Mouse (Mus musculus): ENCODE results near the gene Irf2bp2. TPM values are rescaled to one million over a fixed set of nuclear protein-coding genes. Genes with fewer than 3 reads are reported as not detected.
A peak's percentile ranks its signal among the peaks of the same experiment; 100 is the strongest.

The Irf2bp2 gene
- polyA plus RNA-seq, 1 experiment from 2014 or later = 9.6 TPM

DNA sequence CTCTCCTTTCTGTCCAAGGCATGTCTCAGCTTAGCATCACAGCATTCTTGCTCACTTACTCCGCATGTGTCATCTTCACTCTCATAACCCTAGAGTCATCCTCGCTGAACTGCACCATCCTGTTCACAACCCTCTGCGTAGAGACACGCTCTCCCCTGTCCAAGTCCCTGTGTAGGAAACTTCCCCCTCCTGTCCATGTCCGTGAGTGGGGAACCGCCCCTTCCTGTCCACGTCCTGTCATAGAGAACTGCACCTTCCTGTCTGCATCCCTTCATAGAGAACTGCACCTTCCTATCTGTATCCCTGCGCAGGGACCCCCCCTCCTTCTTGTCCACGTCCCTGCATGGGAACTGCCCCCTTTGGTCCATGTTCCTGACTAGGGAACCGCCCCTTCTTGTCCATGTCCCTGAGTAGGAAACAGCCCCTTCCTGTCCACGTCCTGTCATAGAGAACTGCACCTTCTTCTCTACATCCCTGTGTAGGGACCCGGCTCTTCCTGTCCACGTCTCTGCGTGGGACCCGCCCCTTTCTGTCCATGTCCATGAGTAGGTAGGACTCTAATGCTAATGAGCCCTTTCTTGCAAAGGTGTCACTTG is 22.6 kb downstream of the Irf2bp2 start:
- 87% methylated on average over 15 of the region's 15 CpGs for WGBS
- Histone ChIP-seq H3K27me3 (no peaks in the 10 kb centered on the region), H3K9me3 (replicated peaks) (no peaks in the 10 kb centered on the region), H3K36me3 (no peaks in the 10 kb centered on the region), H3K9ac (no peak overlapping the region), H3K4me2 (replicated peaks) (no peak overlapping the region), H3K4me1 (peaks cover 32% of the 10 kb centered on the region), H3K27ac (no peak overlapping the region), H3K4me3 (no peak overlapping the region)
- ATAC-seq (ENCODE audit: low FRiP score) = no peak

DNA sequence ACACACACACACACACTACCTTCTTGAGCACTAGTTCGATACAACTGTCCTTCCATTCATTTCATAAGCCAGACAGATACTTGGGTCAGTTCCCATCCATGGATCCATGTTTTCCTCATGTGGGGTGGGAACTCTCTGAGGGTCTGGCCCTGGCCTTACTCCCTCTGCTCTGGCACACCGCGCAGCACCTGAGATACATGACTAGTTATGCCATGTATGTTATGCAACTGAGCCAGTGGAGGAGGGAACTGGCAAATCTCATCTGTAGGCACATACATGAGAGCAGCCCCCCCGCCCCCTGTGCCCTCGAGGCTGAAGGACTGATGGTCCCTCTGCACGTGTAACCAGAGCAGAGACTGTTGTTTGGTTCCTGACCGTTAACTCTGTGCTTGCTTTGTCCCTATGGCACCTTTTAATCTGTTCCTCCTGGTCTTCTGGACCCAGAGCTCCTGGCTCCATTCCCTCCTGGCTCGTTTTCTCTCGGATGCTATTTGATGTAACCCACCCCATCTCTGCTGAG is 23.2 kb downstream of the Irf2bp2 start:
- Histone ChIP-seq H3K4me3 (no peak overlapping the region), H3K4me1 (peaks cover 38% of the 10 kb centered on the region), H3K36me3 (no peaks in the 10 kb centered on the region), H3K27me3 (no peaks in the 10 kb centered on the region), H3K4me2 (replicated peaks) (no peak overlapping the region), H3K9ac (no peak overlapping the region), H3K9me3 (replicated peaks) (no peaks in the 10 kb centered on the region), H3K27ac (no peak overlapping the region)
- no peak for ATAC-seq (ENCODE audit: low FRiP score)
- 72% methylated on average over 9 of the region's 9 CpGs for WGBS

DNA sequence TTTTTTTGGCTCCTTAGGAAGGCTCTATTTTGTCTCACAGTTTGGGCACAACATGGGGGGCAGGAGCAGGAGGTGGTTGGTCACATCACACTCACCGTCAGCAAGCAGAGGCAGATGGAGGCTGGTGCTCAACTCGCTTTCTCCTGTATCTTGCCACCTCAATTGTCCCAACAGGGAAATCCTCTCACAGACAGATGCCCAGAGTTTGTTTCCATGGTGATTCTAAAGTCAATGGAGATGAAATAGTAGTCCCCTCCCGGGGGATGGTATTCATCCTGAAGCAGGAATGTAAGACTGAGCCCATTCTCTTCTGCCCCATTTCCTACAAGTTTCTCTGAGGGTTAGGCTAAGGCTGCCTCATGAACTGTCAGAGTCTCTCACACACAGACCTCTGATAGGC is 23.7 kb downstream of the Irf2bp2 start:
- Histone ChIP-seq H3K9me3 (replicated peaks) (no peaks in the 10 kb centered on the region), H3K27ac (no peak overlapping the region), H3K4me1 (peaks cover 42% of the 10 kb centered on the region), H3K36me3 (no peaks in the 10 kb centered on the region), H3K27me3 (no peaks in the 10 kb centered on the region), H3K4me3 (no peak overlapping the region), H3K4me2 (replicated peaks) (no peak overlapping the region), H3K9ac (no peak overlapping the region)
- 0 out of 2 replicates have a peak, but pooled peaks have one; percentile 21 for ATAC-seq (ENCODE audit: low FRiP score)
- 28% methylated on average over 3 of the region's 3 CpGs for WGBS

DNA sequence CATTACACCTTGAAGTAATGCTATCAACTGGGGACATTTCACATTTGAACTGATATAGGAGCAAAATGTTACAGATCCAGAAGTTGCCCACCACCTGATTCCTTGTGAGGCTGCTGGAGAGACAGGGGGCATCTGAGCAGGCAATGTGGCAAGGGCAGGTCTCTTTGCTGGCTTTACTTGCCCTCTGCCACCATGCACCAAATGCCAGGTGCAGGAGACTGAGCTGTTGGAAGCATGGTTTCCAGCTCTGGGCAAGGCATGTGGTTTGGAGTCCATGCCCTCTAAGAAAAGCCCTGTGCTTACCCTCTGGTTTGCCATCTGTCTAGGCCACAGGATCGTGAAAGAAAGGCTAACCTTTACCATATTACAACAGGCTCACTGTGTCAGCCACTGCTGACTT is 24.1 kb downstream of the Irf2bp2 start:
- no peaks in the 10 kb centered on the region for H3K36me3 ChIP-seq
- 46% methylated on average over 1 of the region's 1 CpGs for WGBS
- no peak overlapping the region for H3K27ac ChIP-seq
- H3K9me3 ChIP-seq (replicated peaks) = no peaks in the 10 kb centered on the region
- peaks cover 42% of the 10 kb centered on the region for H3K4me1 ChIP-seq
- no peak overlapping the region for H3K9ac ChIP-seq
- H3K4me2 ChIP-seq (replicated peaks) = no peak overlapping the region
- H3K4me3 ChIP-seq = no peak overlapping the region
- ATAC-seq (ENCODE audit: low FRiP score) = no peak
- H3K27me3 ChIP-seq = no peaks in the 10 kb centered on the region

DNA sequence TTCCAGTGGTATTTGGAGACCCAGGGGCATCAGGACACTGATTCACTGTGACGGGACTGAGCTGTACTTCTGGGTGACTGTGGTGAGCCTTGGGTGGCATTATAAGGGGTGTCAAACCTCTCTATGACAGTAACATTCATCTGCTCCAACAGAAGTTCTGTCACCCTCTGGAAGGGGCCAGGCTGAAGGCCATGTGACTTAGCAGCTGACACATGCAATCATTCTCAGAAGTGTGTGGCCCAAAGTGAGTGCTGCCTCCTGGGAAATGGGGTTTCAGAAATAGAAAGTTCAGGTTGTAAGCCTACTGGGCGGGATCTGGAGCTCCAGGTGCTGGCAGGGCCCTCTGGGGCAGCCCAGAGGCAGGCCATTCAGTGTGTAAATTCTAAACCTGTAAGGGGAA is 26.1 kb downstream of the Irf2bp2 start:
- Histone ChIP-seq H3K9ac (no peak overlapping the region), H3K9me3 (replicated peaks) (no peaks in the 10 kb centered on the region), H3K4me3 (no peak overlapping the region), H3K36me3 (no peaks in the 10 kb centered on the region), H3K4me2 (replicated peaks) (no peak overlapping the region), H3K4me1 (peaks cover 42% of the 10 kb centered on the region), H3K27ac (peak overlapping the region; percentile 82; the same call in 1 of the 2 replicates), H3K27me3 (no peaks in the 10 kb centered on the region)
- no peak for ATAC-seq (ENCODE audit: low FRiP score)
- WGBS = 64% methylated on average over 2 of the region's 2 CpGs

DNA sequence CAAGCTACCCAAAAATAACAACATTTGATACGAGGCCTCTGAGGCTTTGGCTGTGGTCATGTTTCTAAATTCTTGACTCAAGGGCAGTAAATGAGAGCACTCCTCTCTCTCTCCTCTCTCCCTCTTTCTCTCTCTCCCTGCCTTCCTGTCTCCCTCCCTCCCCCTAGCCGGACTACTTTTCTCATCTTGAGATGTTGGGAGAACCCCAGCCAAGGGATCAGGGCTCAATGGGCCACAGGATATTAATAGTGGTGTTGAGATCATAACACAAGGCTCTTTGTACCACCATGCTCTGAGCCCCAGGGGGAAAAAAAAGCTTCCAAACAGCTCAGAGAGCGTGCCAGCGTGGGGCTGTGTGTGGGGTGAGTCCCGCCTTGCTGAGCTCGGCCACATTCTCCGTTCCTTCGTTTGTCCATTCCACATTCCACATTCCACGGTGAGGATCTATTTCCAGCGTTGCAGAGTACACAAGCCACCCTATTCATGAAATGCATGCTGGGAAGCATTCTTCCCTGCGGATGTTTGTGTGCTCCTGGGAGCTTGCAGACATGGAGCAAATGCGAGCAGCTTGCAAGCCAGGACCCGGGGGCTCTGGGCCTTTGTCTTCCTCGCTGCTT is 27.2 kb downstream of the Irf2bp2 start:
- Histone ChIP-seq H3K27ac (peak overlapping the region; percentile 82), H3K9me3 (replicated peaks) (no peaks in the 10 kb centered on the region), H3K9ac (peak overlapping the region; percentile 35; the same call in 1 of the 2 replicates), H3K4me3 (no peak overlapping the region), H3K4me1 (peaks cover 42% of the 10 kb centered on the region), H3K36me3 (no peaks in the 10 kb centered on the region), H3K4me2 (replicated peaks) (peak overlapping the region; percentile 19), H3K27me3 (no peaks in the 10 kb centered on the region)
- 8% methylated on average over 14 of the region's 14 CpGs for WGBS
- ATAC-seq (ENCODE audit: low FRiP score) = peak; percentile 59

DNA sequence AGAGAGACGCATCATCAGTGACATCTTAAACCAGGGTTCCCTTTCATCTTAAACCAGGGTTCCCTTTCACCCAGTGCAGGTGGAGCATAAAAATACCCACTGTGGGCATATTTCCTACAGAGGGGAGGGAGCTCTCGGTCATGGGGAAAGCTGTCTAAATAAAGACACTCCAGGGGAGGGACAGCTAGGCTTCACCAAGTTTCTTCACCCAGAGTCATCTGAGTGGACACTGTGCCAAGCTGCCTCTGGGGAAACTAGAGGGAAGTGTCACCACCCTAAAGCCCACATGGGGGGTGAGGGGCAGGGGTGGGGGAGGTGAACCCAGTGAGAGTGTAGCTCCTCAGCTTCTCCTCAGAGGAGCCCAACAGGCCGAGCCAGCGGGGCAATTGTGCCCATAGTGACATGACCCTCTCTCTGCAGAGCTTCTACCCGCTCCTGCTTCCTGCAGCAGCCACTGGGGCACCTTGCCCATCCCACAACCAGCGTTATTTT is 27.8 kb downstream of the Irf2bp2 start:
- WGBS = 59% methylated on average over 6 of the region's 6 CpGs
- Histone ChIP-seq H3K9me3 (replicated peaks) (no peaks in the 10 kb centered on the region), H3K27ac (peak overlapping the region; percentile 82), H3K4me1 (peaks cover 42% of the 10 kb centered on the region), H3K27me3 (no peaks in the 10 kb centered on the region), H3K4me2 (replicated peaks) (peak overlapping the region; percentile 19; the same call in 1 of the 2 replicates), H3K9ac (no peak overlapping the region), H3K4me3 (no peak overlapping the region), H3K36me3 (no peaks in the 10 kb centered on the region)
- no peak for ATAC-seq (ENCODE audit: low FRiP score)

DNA sequence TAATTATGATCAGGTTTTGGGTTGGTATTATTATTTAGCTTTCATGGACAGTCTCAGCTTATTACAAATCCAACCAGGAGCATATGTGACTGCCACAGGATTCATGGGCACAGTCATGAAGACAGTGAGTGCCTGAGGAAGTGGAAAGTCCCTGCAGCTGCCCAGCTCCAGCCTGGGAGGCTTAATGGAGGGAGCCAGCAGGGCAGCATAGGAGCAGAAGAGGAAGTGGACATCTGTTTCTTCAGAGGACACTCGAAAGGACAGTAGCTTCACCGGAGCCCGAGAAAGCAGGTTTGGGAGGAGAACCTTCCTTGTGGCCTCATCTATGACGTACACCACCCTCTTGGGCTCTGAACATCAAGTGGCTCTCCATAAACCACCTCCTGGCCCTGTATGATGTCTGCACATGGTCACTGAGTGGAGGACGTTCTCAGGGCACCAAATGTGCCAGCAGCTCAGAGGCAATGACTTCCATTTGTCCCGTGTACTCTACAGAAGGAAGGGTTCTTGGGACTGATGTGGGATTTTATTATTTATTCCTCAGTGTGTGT is 28.5 kb downstream of the Irf2bp2 start:
- Histone ChIP-seq H3K27me3 (no peaks in the 10 kb centered on the region), H3K9ac (no peak overlapping the region), H3K4me2 (replicated peaks) (no peak overlapping the region), H3K27ac (no peak overlapping the region), H3K36me3 (no peaks in the 10 kb centered on the region), H3K4me3 (no peak overlapping the region), H3K4me1 (peaks cover 36% of the 10 kb centered on the region), H3K9me3 (replicated peaks) (no peaks in the 10 kb centered on the region)
- 82% methylated on average over 6 of the region's 6 CpGs for WGBS
- no peak for ATAC-seq (ENCODE audit: low FRiP score)

DNA sequence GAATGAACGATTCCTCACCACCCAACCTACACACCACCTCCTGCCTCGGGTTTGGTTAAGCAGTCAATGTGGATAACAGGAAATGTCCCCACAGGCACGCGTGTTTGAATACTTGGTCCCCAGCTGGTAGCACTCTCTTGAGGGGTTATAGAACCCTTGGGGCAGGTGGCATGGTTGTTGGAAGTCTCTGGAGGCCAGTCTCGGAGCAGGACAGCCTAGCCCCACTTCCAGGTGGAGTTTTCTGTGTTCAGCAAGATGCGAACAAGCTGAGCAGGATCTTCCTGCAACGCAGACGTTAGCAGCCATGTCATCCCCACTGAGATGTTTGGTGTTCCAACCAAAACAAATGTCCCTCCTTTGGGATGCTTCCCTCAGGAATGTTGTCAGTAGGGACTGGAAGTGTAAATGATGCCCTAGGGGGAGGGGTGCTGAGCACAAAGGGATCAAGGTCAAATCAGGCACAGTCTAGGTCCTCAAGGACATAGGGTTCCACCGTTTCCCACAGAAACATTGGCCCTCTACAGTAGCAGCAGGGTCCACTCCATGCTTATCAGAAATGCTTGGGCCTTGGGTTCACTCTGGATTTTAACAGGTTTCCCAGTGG is 29.1 kb downstream of the Irf2bp2 start:
- no peak for ATAC-seq (ENCODE audit: low FRiP score)
- peaks cover 30% of the 10 kb centered on the region for H3K4me1 ChIP-seq
- H3K36me3 ChIP-seq = no peaks in the 10 kb centered on the region
- H3K9me3 ChIP-seq (replicated peaks) = no peaks in the 10 kb centered on the region
- H3K9ac ChIP-seq = no peak overlapping the region
- no peak overlapping the region for H3K4me3 ChIP-seq
- no peaks in the 10 kb centered on the region for H3K27me3 ChIP-seq
- 75% methylated on average over 9 of the region's 9 CpGs for WGBS
- H3K27ac ChIP-seq = no peak overlapping the region
- no peak overlapping the region for H3K4me2 ChIP-seq (replicated peaks)

DNA sequence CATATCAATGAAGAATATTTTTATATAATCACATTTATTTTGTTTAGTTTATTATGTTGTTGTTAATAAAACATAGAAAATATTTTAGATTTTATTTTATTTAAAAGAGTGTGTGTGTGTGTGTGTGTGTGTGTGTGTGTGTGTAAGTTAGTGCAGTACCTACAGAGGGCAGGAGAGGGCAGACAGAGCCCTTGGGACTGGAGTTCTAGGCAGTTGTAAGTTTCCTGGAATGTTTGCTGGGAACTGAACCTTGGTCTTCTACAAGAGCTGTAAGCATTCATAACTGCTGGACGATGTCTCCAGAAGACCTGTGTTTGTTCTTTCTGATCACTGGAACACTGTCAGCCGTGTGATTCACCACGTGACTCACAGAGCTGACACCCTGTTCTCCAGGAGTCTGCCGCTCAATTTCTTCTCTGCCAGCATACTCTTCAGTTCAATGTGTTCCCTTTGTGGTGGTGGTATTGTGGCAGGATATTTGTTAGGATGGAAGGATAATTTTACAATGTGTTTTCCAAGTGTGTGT is 32.4 kb downstream of the Irf2bp2 start:
- Histone ChIP-seq H3K4me1 (peaks cover 18% of the 10 kb centered on the region), H3K9ac (no peak overlapping the region), H3K27me3 (no peaks in the 10 kb centered on the region), H3K4me2 (replicated peaks) (no peak overlapping the region), H3K4me3 (no peak overlapping the region), H3K27ac (no peak overlapping the region), H3K9me3 (replicated peaks) (no peaks in the 10 kb centered on the region), H3K36me3 (no peaks in the 10 kb centered on the region)
- 96% methylated on average over 4 of the region's 4 CpGs for WGBS
- ATAC-seq (ENCODE audit: low FRiP score) = no peak

DNA sequence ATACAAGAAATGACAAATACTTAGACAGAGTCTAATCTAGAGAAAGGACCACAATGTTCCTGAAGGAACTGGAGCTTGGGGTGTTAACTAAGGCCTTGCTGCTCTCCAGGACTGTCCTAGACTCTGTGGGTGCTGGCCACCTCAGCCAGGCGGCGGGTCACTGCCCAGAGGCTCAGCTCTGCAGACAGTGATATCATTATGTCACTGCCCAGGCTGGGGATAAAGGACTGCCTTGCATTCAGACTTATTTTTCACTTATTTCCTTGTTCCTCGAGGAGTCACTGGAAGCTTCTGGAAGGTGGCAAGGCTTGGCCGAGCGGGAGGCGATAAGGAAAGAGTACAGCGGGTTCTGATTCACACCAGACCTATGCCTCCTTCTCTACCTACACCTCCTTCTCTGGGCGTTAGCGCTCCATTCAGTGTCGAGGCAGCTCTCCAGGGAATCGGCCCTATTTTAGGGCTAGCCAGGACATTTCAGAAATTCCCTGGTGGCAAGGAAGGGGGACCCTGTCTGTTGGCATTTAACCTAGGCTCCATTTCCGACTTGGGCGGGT is 35.3 kb downstream of the Irf2bp2 start:
- H3K9me3 ChIP-seq (replicated peaks) = no peaks in the 10 kb centered on the region
- no peak overlapping the region for H3K4me3 ChIP-seq
- WGBS = 94% methylated on average over 13 of the region's 13 CpGs
- no peak overlapping the region for H3K9ac ChIP-seq
- no peak overlapping the region for H3K4me2 ChIP-seq (replicated peaks)
- no peak for ATAC-seq (ENCODE audit: low FRiP score)
- H3K4me1 ChIP-seq = peaks cover 6% of the 10 kb centered on the region
- H3K36me3 ChIP-seq = no peaks in the 10 kb centered on the region
- H3K27me3 ChIP-seq = no peaks in the 10 kb centered on the region
- no peak overlapping the region for H3K27ac ChIP-seq

DNA sequence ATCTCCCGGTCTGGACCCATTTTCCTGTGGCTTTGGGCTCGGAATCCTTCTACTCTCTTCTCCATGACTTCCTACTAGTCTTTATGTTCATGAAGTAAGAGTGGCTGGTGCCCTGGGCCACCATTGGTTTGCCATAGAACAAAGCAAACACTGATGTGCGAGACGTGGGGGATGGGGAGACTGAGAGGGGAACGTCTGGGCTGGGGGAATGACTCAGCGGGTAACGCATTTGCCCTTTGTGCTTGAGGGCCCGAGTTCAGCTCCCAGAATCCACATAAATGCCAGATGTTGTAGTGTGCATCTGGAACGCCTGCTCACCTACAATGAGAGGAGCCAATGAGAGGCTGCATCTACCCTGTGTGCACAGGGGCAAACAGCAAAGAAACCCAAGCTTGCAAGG is 36.4 kb downstream of the Irf2bp2 start:
- Histone ChIP-seq H3K4me3 (no peak overlapping the region), H3K9ac (no peak overlapping the region), H3K36me3 (no peaks in the 10 kb centered on the region), H3K4me2 (replicated peaks) (no peak overlapping the region), H3K4me1 (peaks cover 6% of the 10 kb centered on the region), H3K27ac (no peak overlapping the region), H3K9me3 (replicated peaks) (no peaks in the 10 kb centered on the region), H3K27me3 (no peaks in the 10 kb centered on the region)
- WGBS = 20% methylated on average over 9 of the region's 9 CpGs
- ATAC-seq (ENCODE audit: low FRiP score) = no peak

Data from hindbrain, embryonic 12.5 days (tissue).